Mouse (Mus musculus): ENCODE measurements around the gene Thra.

GRCm38 (mm10) chr11:98749716-98750115 lies 9.3 kb downstream of the Thra start:
- no peak for TF ChIP-seq CTCF (IDR thresholded peaks at IDR 0.05; ENCODE audit: extremely low read depth, insufficient read depth, insufficient read length, insufficient replicate concordance)
- TF ChIP-seq POLR2A (IDR thresholded peaks at IDR 0.05; ENCODE audit: low read depth, low read length) = no peak

Measured in spleen, adult 2 months (tissue).